Mouse (Mus musculus) olfactory bulb, adult 2 months (tissue): ENCODE data around the gene Krtap1-5.

Experiments used
- CTCF ChIP-seq: fragments of 200-500 bp; IDR thresholded peaks from 2 replicates; pipeline ENCODE4 v1.5.1; 2012; ENCODE audit warnings: low read depth, mild to moderate bottlenecking, low read length, moderate library complexity; ENCODE audit not compliant: insufficient read depth
- POLR2A ChIP-seq: fragments of 200-500 bp; IDR thresholded peaks from 2 replicates; pipeline ENCODE4 v1.6.1; 2012; ENCODE audit warnings: mild to moderate bottlenecking, low read depth, low read length, moderate library complexity; ENCODE audit not compliant: insufficient read depth

DNA sequence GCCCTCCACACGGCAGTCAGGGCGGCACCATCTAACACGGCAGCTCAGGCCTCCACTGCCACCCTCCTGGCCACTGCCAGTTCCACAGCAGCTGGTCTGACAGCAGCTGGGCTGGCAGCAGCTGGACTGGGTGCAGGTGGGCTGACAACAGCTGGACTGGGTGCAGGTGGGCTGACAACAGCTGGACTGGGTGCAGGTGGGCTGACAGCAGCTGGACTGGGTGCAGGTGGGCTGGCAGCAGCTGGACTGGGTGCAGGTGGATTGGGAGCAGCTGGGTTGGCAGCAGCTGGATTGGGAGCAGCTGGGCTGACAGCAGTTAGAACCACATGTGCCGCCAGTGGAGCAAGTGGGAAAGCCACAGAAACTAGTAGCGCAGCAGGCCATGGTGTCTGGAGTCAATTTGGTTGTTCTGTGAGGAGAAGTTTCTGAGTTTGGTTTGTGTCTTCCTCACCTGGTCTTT is 2.5 kb upstream of the Krtap1-5 start, which contains the start of gene Krtap1-4:
- TF ChIP-seq CTCF (no peak), POLR2A (no peak)
